Mouse (Mus musculus) cerebellum, adult 18-20 months (tissue): Measurements from ENCODE around the gene Lpcat1.

Experiments used
- DNase-seq, 2 experiments: peaks; one replicate each; pipeline ENCODE4 v3.0.0; 2021

The Lpcat1 gene

DNA sequence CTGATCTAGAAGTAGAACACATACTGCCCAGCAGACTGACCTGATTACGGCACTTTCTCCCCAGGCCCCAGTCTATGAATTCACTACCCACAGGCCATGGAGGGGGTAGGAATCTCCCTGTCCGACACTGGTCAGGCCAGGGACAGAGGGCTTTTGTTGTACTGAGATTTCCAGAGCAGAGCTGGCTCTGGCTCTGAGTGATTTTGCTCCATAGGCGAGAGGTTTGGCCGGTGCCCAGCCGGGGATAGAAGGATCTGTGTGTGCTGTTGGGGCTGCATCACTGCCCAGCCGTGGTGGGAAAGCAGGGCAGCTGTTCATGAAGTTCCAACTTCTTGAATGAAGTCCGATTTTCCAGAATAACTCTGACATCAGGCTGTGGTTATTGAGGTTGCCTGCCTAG, 20.1 kb upstream of the Lpcat1 start:
- DNase-seq: peak in 1 of 2 experiments; percentile 23

DNA sequence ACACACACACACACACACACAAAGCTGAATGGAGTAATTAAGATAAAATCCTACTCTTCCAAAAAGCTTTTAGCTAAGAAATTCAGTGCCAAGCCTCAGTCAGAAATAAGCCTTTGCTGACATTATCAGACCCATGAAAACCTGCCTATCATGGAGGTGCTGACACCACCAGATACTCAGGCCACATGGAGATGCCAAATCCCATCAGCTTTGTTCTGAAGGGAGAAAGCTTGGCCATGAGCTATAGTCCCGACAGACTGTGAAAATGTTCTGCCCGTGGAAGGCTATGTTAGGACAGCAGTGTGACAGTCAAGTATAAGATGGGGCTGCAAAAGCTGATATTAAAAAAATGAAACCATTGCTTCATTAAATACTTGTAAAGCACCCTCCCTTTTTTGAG, 19.5 kb upstream of the Lpcat1 start:
- no peak for DNase-seq

DNA sequence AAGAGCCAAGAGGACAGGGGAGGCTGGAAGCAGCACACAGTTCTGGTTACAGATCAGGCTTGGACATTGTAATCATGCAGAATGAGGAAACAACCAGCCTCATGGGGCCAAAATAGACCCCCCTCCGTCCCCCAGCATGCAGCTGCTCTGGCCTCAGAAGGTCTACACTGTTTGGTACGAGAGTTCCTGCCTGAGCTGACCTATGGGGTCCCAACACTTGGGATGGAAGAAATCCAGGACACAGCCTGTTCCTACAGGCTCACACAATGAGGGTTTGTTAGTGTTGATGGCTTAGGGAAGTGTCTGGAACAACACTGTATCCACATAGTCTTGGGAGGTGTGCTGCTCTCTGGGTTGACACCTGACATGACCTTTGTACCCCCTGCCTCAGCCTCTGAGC, 18.8 kb upstream of the Lpcat1 start:
- DNase-seq: no peak

DNA sequence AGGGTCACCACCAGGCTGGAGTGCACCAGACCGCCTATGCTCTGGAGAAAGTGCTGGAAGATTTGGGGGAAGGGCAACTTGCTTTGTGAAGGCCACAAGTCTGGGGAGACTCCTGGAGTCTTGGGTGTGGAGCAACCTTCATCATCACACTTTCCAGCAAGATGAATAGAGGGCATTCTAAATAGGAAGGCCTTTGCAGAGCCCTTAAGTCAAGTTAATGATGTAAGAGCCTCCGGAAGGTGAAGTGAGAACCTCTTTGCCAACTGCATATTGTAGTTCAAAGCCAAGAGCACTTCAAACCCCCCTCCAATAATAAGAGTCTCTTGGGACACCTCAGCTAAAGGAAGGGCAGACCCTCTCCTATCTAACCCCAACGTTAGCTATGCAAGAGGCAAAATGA, 18.3 kb upstream of the Lpcat1 start:
- no peak for DNase-seq

DNA sequence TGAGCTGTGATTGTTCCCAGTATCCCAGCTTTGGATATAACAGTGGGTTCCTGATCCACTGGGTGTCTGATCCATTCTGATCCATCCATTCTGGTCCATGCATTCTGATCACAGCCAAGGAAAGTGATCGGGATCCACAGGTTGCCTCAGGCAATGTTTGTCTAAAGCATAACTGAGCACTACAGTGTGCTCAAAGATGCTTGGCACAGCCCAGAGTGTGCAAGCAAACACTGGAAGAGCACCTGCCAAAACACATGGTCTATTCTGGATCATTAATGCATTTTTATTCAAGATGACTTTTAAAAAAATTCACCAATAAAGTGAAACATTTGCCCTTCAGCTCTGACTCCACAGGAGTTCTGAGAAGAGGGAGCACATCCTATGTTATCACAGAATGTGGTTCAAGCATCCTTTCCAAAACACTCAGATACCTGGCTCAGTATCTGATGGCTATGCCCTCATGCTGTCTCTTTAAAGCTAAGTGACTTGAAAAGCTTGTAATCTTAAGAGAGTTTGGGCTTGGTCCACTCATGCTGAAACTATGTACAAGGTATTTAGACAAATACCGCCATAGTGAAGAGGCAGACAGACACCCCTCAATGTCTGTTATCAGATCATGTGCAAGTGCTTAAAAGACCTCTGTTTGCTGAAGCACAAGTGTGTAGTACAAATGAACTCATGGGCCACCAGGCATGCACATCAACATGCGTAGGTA, 13.3 kb upstream of the Lpcat1 start:
- no peak for DNase-seq

DNA sequence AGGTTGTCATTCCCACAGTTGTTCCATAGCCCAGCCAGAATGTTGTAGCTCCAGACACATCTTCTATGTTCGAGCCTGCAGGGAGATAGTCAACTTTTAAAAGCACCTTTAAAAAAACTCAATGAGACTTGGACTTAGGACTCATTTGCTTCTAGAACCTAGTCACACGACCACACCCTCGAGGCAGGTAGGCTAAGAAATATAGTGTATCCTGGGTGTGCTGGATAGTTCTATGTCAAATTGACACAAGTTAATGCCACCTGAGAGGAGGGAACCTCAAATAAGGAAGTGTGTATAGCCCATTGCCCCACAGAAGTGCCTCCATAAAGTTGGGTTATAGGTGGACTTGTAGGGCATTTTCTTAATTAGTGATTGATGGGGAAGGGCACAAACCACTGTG, 11.7 kb upstream of the Lpcat1 start:
- DNase-seq: no peak

DNA sequence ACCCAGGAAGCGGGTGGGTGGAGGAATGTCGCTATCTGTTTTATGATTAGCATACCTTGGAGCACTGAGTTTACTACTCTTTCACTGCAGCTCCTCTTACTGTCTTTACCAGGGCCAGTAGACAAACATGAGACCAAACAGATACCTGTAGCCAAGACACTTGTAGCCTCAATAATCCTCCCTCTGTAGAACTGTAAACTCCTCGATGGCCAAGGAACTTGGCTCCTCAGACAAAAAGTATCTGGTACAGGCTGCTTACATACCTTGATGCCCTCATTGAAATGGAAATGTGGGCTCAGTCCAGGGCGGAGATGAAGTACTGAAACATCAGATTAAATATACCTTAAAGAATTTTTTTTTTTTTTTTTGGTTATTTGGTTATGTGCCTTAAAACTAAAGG, 9.7 kb upstream of the Lpcat1 start:
- no peak for DNase-seq

DNA sequence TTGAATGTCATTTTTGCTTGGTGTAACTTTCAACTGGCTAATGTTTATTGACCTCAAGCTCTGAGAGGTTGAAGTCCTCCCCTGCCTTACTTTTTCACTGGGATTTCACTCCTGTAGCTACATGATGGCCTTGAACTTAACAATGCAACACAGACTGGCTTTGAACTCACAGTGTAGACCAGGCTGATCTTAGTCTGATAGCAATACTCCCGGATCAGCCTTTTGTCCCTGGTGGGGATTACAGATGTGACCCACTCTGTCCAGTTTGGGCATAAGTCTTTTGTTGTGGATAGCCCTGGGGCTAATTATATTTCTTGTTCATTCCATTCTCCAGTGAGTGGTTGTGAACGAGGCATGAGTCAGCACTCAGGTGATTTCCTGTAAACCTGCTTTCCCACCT, 9.3 kb upstream of the Lpcat1 start:
- no peak for DNase-seq

DNA sequence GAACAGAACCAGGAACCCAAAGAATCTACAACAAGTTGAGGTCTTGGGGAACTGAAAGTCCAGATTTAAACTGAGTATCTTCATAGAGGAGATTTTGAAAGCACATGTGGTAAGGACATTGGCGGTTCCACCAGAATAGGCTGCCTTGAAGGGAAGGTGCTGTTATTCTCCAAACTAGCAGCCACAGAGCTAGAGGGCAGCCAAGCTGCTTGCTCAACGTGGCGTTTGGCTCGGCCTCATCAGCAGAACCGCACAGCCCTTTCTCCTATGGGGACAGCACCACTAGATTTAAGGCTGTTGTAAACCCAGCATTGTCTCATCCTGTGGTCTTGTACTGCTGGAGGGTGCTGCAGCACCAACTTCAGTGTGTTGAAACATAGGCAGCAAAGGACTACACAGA, 8.3 kb upstream of the Lpcat1 start:
- DNase-seq: no peak

DNA sequence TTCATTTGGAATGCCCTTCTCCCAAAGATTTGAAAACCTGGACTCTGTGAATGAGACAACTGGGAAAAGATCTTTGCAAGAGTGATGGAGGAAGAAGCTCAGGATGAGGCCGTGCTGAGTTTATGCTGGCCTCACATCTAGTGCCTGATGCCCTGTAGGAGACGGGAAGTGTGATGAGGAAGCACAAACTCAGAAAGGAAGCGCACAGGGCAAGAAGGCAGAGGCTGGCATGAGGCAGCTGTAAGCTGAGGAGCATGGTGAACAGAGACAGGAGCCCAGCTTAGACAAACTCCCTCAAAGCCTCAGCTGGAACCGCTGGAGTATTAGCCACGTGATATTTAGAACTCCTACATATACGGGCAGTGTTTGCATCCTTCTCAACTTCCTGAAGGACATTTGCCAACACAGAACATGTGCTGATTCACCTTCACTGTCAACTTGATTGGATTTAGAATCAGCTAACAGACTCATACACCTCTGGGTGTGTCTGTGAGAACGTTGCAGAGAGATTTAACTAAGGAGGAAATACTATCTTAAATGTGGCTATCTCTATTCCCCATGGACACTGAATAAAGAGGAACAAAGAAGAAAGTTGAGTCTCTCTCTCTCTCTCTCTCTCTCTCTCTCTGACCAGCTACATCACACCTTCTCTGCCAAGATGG, 7.7 kb upstream of the Lpcat1 start:
- DNase-seq: no peak

DNA sequence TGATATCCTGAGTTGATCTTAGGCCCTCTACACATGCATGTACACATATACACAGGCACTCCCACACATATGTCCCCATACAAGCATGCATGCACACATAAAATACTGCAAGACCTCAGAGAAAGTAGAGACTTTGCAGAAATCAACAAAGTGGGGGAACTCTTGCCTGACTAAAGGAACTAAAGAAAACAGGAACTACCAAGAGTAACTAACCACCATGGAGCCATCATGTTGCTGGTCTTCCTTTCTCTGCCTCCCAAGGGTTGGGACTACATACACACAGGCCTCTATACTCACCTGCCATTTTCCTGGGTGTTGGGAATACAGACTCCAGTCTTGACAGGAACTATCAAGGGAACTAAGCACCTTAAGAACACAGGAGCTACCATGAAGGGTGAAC, 5.4 kb upstream of the Lpcat1 start:
- no peak for DNase-seq

DNA sequence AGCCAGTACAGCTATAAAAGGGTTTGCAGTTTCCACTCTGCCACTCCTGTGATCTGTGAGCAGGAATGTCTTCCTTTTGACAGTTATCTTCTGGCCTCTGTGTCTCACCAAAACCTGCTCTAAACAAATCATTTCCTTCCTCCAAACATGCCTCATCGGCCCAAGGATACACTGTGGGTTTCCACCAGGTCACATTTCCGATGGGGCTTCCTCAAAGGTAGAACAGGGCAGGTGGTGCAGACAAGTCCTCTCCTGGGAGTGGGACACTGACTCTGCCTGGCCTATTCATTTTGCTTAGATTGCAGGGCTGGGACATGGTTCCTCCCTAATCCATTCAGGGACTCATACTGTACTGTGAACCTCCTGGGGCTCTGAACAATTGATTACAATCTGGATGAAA, 1.8 kb upstream of the Lpcat1 start:
- no peak for DNase-seq

DNA sequence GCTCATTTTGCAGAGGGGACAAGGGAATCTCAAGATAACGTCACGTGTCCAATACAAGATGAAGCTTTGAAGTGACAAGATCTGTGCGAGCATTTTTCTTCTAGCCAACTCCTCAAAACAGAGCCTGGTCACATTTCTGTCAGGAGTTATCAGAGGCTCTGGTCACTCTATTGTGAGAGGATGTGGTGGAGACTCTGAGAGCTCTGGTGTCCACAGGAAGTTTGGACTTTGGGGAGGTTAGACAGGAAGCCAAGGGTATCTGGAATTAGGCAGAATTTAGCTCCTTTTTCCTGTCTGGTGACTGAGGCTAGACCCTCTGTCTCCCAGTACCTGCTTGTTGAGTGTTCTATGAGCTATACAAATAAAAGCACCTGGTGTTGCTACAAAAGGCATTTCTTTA, 586 bp upstream of the Lpcat1 start:
- DNase-seq: no peak

DNA sequence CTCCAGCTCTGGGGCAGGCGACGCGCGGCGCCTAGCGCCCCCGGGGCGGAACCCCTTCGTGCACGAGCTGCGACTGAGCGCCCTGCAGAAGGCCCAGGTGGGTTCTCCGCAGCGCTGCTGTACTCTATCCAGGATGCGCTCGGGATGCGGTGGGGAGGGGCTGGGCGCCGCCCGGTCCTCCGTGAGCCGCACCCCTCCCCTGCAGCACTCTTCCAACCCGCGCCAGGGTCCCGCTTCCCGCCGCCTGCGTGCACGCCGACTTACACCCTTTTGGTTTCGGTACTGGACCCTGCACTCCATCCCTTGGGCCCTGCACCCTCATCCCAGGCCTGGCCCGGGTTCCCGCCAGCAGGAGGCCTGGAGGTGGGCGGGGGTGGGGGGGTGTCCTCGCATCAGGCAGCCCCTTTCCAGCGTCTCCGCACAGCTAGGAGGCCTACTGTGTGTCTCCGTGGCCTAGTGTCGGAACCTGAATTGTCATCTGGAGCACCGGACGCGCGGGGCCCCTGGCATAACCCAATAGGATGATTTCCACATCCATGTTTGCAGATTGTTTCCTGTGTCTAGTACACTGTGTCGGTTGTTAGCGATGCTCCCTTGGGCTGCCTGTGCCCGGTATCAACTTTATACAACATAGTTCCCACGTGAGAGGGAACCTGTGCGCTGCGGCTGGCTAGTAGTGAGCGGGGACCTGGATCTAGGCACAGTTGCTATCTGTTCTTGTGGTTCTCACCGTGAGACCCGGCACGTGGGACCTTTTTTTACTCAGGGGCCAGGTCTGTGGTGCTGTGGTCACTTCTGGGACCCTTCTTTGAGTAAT, 632 bp downstream of the Lpcat1 start:
- DNase-seq: peak; percentile 52 to 68

DNA sequence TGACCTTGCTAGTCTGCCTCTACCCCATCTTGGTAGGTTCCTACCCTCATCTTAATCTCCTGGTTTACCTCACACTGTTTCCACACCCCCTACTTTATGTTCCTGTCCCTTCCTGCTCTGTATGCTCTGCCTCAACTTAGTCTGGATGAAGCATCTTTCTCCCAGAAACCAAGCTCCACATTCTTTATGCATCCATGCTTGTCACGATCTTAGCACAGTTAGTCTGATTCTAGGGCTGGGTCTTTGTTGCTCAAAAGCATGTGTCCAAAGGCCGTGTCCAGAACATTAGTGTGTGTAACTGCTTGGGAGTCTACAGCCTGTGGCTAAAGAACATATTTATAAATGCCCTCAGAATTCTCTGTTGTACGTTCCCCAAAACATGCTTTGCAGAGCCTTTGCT, 1.8 kb downstream of the Lpcat1 start:
- no peak for DNase-seq

DNA sequence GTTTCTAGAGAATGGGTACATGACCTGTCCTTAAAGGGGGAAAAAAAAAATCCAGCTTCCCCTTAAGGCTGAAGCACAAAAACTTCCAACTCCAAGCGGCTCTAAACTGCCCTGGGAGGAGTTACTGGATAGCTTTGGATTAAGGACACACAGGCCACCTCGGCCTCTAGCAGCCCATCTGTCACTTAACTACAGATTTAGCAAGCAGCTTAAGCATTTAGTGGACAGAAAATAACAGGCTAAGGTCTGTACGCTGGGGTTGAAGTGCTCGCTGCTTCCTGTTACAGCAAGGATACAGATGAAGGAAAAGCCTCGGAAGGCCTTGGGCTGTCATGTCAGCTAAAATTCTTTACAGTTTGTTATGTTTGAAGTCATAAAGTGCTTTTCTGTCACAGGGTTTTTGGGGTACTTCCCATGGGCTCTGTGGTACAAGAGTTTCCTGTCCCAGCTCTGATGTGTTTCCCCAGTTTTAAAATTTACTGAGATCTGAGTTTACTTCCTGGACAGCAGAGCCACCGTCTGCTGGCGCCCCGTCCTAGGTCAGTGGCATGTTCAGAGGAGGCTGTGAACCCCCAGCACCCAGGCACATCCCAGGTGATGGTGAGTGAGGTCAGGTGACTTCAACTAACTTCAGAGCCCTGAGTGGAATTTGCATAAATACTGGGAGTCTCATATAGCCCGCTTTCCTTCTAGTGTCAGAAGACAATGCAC, 2.4 kb downstream of the Lpcat1 start:
- no peak for DNase-seq

DNA sequence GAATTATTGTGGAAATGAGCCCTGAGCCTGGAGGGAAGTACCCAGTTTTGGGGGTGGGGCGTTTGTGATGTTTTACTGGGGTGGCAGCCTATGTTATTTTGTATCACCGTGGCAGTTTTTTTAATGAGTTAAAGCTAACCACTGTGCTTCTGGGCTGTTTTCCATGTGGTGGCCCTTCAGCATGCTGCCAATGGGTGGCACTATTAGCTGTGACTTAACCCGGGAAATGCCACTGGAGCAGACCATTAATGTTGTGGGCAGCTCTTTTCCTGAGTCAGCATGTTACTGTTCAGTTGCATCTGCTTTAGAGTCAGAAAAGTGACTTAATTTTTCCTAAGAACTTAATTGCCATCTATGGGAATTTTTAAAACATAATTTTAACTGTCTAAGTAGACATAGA, 5.5 kb downstream of the Lpcat1 start:
- DNase-seq: no peak

DNA sequence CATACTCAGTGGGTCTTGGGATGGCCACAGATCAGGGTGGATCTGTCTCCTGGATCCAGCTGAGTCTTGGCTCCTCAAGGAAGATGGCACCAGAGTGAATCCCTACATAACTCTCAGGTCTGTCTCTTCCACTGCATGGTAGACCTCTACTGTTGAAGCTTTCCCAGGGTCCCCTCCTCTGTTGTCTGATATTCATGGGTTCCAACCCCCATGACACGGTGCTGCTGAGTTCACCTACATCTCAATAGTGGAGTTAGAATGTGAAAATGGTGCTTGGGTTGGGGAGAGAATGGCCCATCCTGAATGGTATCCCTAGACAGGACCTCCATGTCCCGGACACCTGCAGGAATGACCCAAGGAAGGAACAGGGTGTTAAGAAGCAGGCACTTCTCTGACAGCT, 6.7 kb downstream of the Lpcat1 start:
- no peak for DNase-seq

DNA sequence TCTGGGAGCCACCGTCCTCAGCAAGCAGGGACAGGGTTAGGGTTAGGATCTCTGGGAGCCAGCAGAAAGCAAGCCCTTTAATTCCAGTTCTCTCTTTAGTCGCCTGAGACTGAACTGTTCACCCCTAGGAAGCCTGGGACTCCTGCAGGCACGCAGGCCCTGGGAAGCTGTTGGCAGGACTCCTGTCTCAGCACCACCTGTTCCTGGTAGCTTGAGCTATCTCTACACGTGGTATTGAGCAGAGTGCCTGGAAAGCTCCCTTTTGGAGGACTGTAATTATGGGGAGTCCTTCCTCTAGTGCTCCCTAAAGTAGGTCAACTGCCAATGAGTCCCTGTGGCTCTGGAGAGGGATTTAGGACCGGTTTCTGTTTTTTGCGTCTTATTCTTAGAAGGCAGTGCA, 7.2 kb downstream of the Lpcat1 start:
- peak; percentile 70 to 85 for DNase-seq

DNA sequence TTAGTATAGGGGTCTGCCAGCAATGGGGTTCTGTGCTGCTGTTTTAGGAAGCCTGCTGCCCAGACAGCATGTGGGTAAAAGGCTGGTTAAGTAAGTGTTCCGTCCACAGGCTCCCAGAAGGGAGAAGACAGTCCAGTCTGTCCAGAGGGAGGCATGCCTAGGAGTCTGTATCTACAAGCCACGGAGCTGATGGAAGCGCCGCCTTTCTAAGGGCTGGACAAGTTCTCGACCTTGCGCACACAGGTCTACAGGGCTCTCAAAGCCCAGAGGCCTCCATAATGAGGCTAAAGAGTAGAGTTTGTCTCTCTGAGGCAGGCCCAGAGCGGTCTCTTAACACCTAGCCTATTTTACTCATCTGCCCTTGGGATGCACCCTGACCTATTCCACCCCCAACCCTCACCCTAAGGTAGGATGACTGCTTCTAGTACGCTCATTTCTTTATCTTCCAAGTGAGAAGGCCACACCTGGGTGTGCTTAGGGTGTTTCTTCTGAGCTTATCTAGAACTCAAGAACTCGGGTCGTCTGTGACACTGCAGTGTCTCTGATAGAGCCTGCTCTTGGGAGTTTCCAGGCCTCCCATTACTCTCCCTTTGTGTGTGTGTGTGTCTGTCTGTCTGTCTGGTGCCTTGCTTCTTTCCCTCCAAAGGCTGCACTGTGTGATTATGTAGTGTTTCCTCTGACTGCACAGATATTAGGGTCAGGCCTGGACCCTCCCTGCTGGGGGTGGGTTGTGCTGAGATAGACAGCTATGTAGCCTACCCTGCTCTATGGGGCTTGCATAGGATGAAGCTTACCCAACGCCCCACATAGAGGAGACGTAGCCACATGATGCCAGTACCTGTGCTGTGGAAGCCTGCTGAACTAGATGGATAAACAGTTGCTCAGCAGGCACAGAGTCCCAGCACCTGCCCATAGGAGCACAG, 8.3 kb downstream of the Lpcat1 start:
- no peak for DNase-seq

DNA sequence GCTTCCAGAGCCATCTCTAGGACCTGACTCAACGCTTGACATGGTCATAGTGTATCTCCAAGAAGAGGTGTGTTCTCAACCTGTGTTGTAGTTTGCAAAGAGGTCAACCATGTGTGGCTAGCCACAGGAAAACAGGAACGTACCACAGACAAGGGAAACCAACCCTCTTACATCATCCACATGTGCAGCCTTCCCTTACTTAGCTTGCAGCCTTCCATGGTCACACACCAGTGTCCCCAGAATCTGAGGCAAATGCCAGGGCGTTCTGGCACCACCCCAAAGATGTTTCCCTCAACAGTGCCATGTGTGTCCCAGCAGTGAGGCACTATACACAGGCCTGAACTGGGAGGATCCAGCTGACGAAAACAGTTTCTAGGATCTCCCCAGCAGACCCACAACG, 9.3 kb downstream of the Lpcat1 start:
- DNase-seq: no peak

DNA sequence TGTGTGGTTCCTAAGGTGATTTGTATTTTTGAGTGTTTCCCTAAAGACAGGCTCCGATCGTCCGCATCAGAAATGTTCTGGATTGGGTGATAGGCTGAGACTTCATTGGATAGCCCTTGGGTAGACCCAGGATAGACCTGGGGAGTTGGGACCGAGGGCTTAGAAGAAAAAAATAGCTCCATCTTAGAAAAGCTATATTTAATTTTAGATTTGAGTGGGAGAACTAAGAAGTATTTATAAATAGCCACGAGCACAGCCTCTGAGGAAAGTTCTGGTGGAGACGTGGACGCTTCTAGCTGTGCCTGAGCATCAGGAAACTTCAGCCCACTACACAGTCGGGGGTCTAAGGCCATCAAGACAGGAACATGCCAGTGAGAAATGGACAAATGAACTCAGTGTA, 9.8 kb downstream of the Lpcat1 start:
- no peak for DNase-seq
